Mouse (Mus musculus) heart, postnatal 0 days (tissue): Measurements from ENCODE around the gene Slc9a2. TPM values are rescaled to one million over a fixed set of nuclear protein-coding genes. Genes with fewer than 3 reads are reported as not detected.

Experiments
- ATAC-seq: fragments of 200-750 bp; cut with Nextera tagmentation; 2 replicates; pipeline ENCODE4 v1.8.0; 2017; ENCODE audit warnings: low read depth, moderate number of reproducible peaks, moderate library complexity; ENCODE audit not compliant: insufficient read depth
- DNase-seq: peaks from one replicate; pipeline ENCODE4 v3.0.0-alpha.2; 2016; ENCODE audit warnings: low spot score
- H3K27ac ChIP-seq: fragments of 300-500 bp; sonication (generic); 2 replicates; pipeline ENCODE4 v1.5.1; 2014; ENCODE audit warnings: low read depth, mild to moderate bottlenecking
- H3K27me3 ChIP-seq: fragments of 300-500 bp; sonication (generic); 2 replicates; pipeline ENCODE4 v1.6.1; 2014; ENCODE audit warnings: low read length, mixed read lengths; ENCODE audit not compliant: control insufficient read depth, insufficient read depth
- H3K36me3 ChIP-seq: fragments of 300-500 bp; sonication (generic); replicated peaks from 2 replicates; pipeline ENCODE4 v1.6.1; 2014; ENCODE audit warnings: low read length, mixed read lengths; ENCODE audit not compliant: control insufficient read depth, insufficient read depth
- H3K4me1 ChIP-seq: fragments of 300-500 bp; sonication (generic); 2 replicates; pipeline ENCODE4 v1.6.1; 2014; ENCODE audit warnings: antibody characterized with exemption; ENCODE audit not compliant: control insufficient read depth, insufficient read depth
- H3K4me2 ChIP-seq: fragments of 300-500 bp; sonication (generic); 2 replicates; pipeline ENCODE4 v1.6.1; 2014; ENCODE audit warnings: low read depth, mild to moderate bottlenecking, low read length, moderate library complexity
- H3K4me3 ChIP-seq: fragments of 300-500 bp; sonication (generic); 2 replicates; pipeline ENCODE4 v1.5.1; 2014; ENCODE audit warnings: low read depth, low read length
- H3K9ac ChIP-seq: fragments of 300-500 bp; sonication (generic); replicated peaks from 2 replicates; pipeline ENCODE4 v1.6.1; 2014; ENCODE audit warnings: low read depth, low read length, mixed read lengths
- H3K9me3 ChIP-seq: fragments of 300-500 bp; sonication (generic); replicated peaks from 2 replicates; pipeline ENCODE4 v1.6.1; 2016; ENCODE audit warnings: low read length; ENCODE audit not compliant: control insufficient read depth
- CTCF ChIP-seq: IDR thresholded peaks from 2 replicates; pipeline ENCODE4 v1.5.1; 2016; ENCODE audit warnings: antibody characterized with exemption, control low read depth, low read depth
- EP300 ChIP-seq: IDR thresholded peaks from 2 replicates; pipeline ENCODE4 v1.6.1; 2016; ENCODE audit warnings: antibody characterized with exemption, low read depth
- WGBS: fragments of 180-500 bp; shearing (Covaris S2); extraction: QIAGEN DNeasy Blood & Tissue Kit; methylation state at CpG from one replicate; pipeline ENCODE4 v1.1.7; 2014; 5-methylcytosine and 5-hydroxymethylcytosine counted together
- polyA plus RNA-seq: library from polyadenylated mRNA; unstranded; fragments of >200 nt; fragmentation: Nextera tagmentation; extraction: Ambion mirVana; gene quantifications from 2 replicates; pipeline ENCODE4 v1.2.1, GENCODE M21; 2015
- total RNA-seq: library from RNA; depleted of rRNA; stranded (reverse); fragments of >200 nt; gene quantifications from 2 replicates; pipeline ENCODE4 v1.2.3, GENCODE M21; 2014; ENCODE audit warnings: low replicate concordance

Gene Slc9a2
- total and polyA plus RNA-seq, 2 experiments from 2014 or later = 0.64 to 4.6 TPM

GRCm38 (mm10) chr1:40774040-40774439, 93.7 kb downstream of the Slc9a2 start:
- Histone ChIP-seq H3K4me3 (no peak overlapping the region), H3K4me1 (no peaks in the 10 kb centered on the region), H3K27ac (no peak overlapping the region), H3K9me3 (peaks cover 7% of the 10 kb centered on the region), H3K4me2 (no peak overlapping the region), H3K27me3 (no peaks in the 10 kb centered on the region), H3K36me3 (peaks cover 21% of the 10 kb centered on the region), H3K9ac (no peak overlapping the region)
- WGBS = 92% methylated on average over 10 of the region's 10 CpGs
- no peak for ATAC-seq
- no peak for DNase-seq
- TF ChIP-seq CTCF (no peak), EP300 (no peak)

GRCm38 (mm10) chr1:40776102-40776501, 95.7 kb downstream of the Slc9a2 start:
- WGBS = 70% methylated on average over 2 of the region's 2 CpGs

GRCm38 (mm10) chr1:40776763-40777162, 96.4 kb downstream of the Slc9a2 start:
- Histone ChIP-seq H3K4me2 (no peak overlapping the region), H3K27me3 (no peaks in the 10 kb centered on the region), H3K4me1 (no peaks in the 10 kb centered on the region), H3K4me3 (no peak overlapping the region), H3K9ac (no peak overlapping the region), H3K36me3 (peaks cover 38% of the 10 kb centered on the region), H3K9me3 (peaks cover 12% of the 10 kb centered on the region), H3K27ac (no peak overlapping the region)
- WGBS = 75% methylated on average over 3 of the region's 3 CpGs
- TF ChIP-seq CTCF (no peak), EP300 (no peak)
- DNase-seq (no peak), ATAC-seq (no peak)

More at GRCm38 (mm10) chr1:40776102-40776501, 95.7 kb downstream of the Slc9a2 start:
- Histone ChIP-seq H3K4me3 (no peak overlapping the region), H3K9ac (no peak overlapping the region), H3K4me1 (no peaks in the 10 kb centered on the region), H3K27ac (no peak overlapping the region), H3K27me3 (no peaks in the 10 kb centered on the region), H3K4me2 (no peak overlapping the region), H3K36me3 (peaks cover 38% of the 10 kb centered on the region), H3K9me3 (peaks cover 12% of the 10 kb centered on the region)
- ATAC-seq (no peak), DNase-seq (no peak)
- TF ChIP-seq EP300 (no peak), CTCF (no peak)

GRCm38 (mm10) chr1:40783450-40783849, 103.1 kb downstream of the Slc9a2 start:
- ATAC-seq (no peak), DNase-seq (no peak)
- WGBS = 93% methylated on average over 7 of the region's 7 CpGs
- H3K4me1 ChIP-seq = no peaks in the 10 kb centered on the region
- H3K4me3 ChIP-seq = no peak overlapping the region
- TF ChIP-seq EP300 = no peak
- TF ChIP-seq CTCF = no peak
- H3K36me3 ChIP-seq = peaks cover 22% of the 10 kb centered on the region
- H3K4me2 ChIP-seq = no peak overlapping the region
- no peak overlapping the region for H3K9ac ChIP-seq
- no peaks in the 10 kb centered on the region for H3K27me3 ChIP-seq
- H3K9me3 ChIP-seq = peaks cover 11% of the 10 kb centered on the region
- no peak overlapping the region for H3K27ac ChIP-seq

- 85% methylated on average over 9 of the region's 9 CpGs for WGBS
- Histone ChIP-seq H3K36me3 (peaks cover 14% of the 10 kb centered on the region), H3K27ac (no peak overlapping the region), H3K4me2 (no peak overlapping the region), H3K9ac (no peak overlapping the region), H3K9me3 (peaks cover 2% of the 10 kb centered on the region), H3K4me3 (no peak overlapping the region), H3K27me3 (no peaks in the 10 kb centered on the region), H3K4me1 (no peaks in the 10 kb centered on the region)
- ATAC-seq (no peak), DNase-seq (no peak)
- TF ChIP-seq CTCF (no peak), EP300 (no peak)
Observed at GRCm38 (mm10) chr1:40784306-40784705, 103.9 kb downstream of the Slc9a2 start.

GRCm38 (mm10) chr1:40785876-40786445, 105.6 kb downstream of the Slc9a2 start:
- no peak for DNase-seq
- TF ChIP-seq CTCF = no peak
- TF ChIP-seq EP300 = no peak
- no peaks in the 10 kb centered on the region for H3K4me1 ChIP-seq
- 81% methylated on average over 11 of the region's 11 CpGs for WGBS
- ATAC-seq = no peak
- no peak overlapping the region for H3K4me2 ChIP-seq
- H3K27ac ChIP-seq = no peak overlapping the region
- H3K36me3 ChIP-seq = no peaks in the 10 kb centered on the region; the same call in 1 of the 2 replicates
- H3K9ac ChIP-seq = no peak overlapping the region
- H3K9me3 ChIP-seq = no peaks in the 10 kb centered on the region
- H3K4me3 ChIP-seq = no peak overlapping the region
- H3K27me3 ChIP-seq = no peaks in the 10 kb centered on the region
